Mouse (Mus musculus) urinary bladder, adult 2 months (tissue): ENCODE measurements at regions not wholly inside any gene's neighbourhood (a gene's known extent, or its start where the extent isn't known, plus 50 kb on each side); places are given as distances from the start of the nearest gene placed in this dataset.

Experiments
- DNase-seq: peaks from one replicate; pipeline ENCODE4 v3.0.0; 2022; ENCODE audit warnings: low spot score

GRCm38 (mm10) chr4:137160526-137160925 lies 111.9 kb upstream of the Zbtb40 start:
- no peak for DNase-seq

- no peak for DNase-seq
Measured at GRCm38 (mm10) chr4:137158201-137158600, 109.6 kb upstream of the Zbtb40 start.

- no peak for DNase-seq
Measured at GRCm38 (mm10) chr4:137156441-137157105, 108.0 kb upstream of the Zbtb40 start.

- no peak for DNase-seq
Measured at GRCm38 (mm10) chr4:137148756-137149155, 100.2 kb upstream of the Zbtb40 start.

- DNase-seq = no peak
Measured at GRCm38 (mm10) chr4:137147795-137148194, 99.2 kb upstream of the Zbtb40 start.

- no peak for DNase-seq
Measured at GRCm38 (mm10) chr4:137146326-137146725, 97.7 kb upstream of the Zbtb40 start.

GRCm38 (mm10) chr4:137142316-137142715 lies 93.7 kb upstream of the Zbtb40 start:
- DNase-seq = no peak

GRCm38 (mm10) chr4:137139051-137139705 lies 90.6 kb upstream of the Zbtb40 start:
- DNase-seq = no peak

GRCm38 (mm10) chr4:137138127-137138526 lies 89.5 kb upstream of the Zbtb40 start:
- no peak for DNase-seq

- no peak for DNase-seq
Measured at GRCm38 (mm10) chr4:137136313-137136712, 87.7 kb upstream of the Zbtb40 start.

- no peak for DNase-seq
Measured at GRCm38 (mm10) chr4:137135792-137136191, 87.2 kb upstream of the Zbtb40 start.

GRCm38 (mm10) chr4:137134553-137134952 lies 86.0 kb upstream of the Zbtb40 start:
- DNase-seq = no peak

GRCm38 (mm10) chr4:137133789-137134188 lies 85.2 kb upstream of the Zbtb40 start:
- DNase-seq = no peak

- DNase-seq = no peak
Measured at GRCm38 (mm10) chr4:137130619-137131212, 82.1 kb upstream of the Zbtb40 start.

GRCm38 (mm10) chr4:137128152-137128551 lies 79.6 kb upstream of the Zbtb40 start:
- DNase-seq = no peak

- DNase-seq = no peak
Measured at GRCm38 (mm10) chr4:137121684-137122083, 73.1 kb upstream of the Zbtb40 start.

- no peak for DNase-seq
Measured at GRCm38 (mm10) chr4:137120597-137120996, 72.0 kb upstream of the Zbtb40 start.

- no peak for DNase-seq
Measured at GRCm38 (mm10) chr4:137118332-137118715, 69.7 kb upstream of the Zbtb40 start.

- no peak for DNase-seq
Measured at GRCm38 (mm10) chr4:137117471-137118331, 69.1 kb upstream of the Zbtb40 start.

GRCm38 (mm10) chr4:137115062-137115461 lies 66.5 kb upstream of the Zbtb40 start:
- DNase-seq = no peak

GRCm38 (mm10) chr4:137110276-137110675 lies 61.7 kb upstream of the Zbtb40 start:
- DNase-seq = no peak

- no peak for DNase-seq
Measured at GRCm38 (mm10) chr4:137104447-137105044, 55.9 kb upstream of the Zbtb40 start.
